Mouse (Mus musculus): ENCODE results near the gene Lrrc4b. TPM values are rescaled to one million over a fixed set of nuclear protein-coding genes. Genes with fewer than 3 reads are reported as not detected.

Lrrc4b gene
- polyA plus RNA-seq, 1 experiment from 2014 or later = 0.44 TPM

GRCm38 (mm10) chr7:44460067-44460466 lies 31.2 kb downstream of the Lrrc4b start:
- Histone ChIP-seq H3K4me3 (replicated peaks) (no peak overlapping the region), H3K4me2 (no peak overlapping the region), H3K4me1 (peaks cover 14% of the 10 kb centered on the region), H3K9me3 (replicated peaks) (no peaks in the 10 kb centered on the region; the same call in 1 of the 2 replicates), H3K27me3 (peaks cover 66% of the 10 kb centered on the region), H3K36me3 (no peaks in the 10 kb centered on the region), H3K27ac (no peak overlapping the region), H3K9ac (no peak overlapping the region)
- no peak for ATAC-seq (replicated peaks; ENCODE audit: low FRiP score)
- WGBS = 73% methylated on average over 6 of the region's 6 CpGs

GRCm38 (mm10) chr7:44460767-44461502 lies 32.1 kb downstream of the Lrrc4b start:
- Histone ChIP-seq H3K9me3 (replicated peaks) (no peaks in the 10 kb centered on the region; the same call in 1 of the 2 replicates), H3K27ac (no peak overlapping the region), H3K36me3 (no peaks in the 10 kb centered on the region), H3K27me3 (peaks cover 70% of the 10 kb centered on the region), H3K4me2 (no peak overlapping the region), H3K4me1 (peaks cover 14% of the 10 kb centered on the region), H3K9ac (no peak overlapping the region), H3K4me3 (replicated peaks) (no peak overlapping the region)
- no peak for ATAC-seq (replicated peaks; ENCODE audit: low FRiP score)
- WGBS = 73% methylated on average over 31 of the region's 31 CpGs

- peaks cover 70% of the 10 kb centered on the region for H3K27me3 ChIP-seq
- 51% methylated on average over 57 of the region's 57 CpGs for WGBS
- no peaks in the 10 kb centered on the region; the same call in 1 of the 2 replicates for H3K9me3 ChIP-seq (replicated peaks)
- peaks cover 14% of the 10 kb centered on the region for H3K4me1 ChIP-seq
- no peaks in the 10 kb centered on the region for H3K36me3 ChIP-seq
- no peak overlapping the region for H3K27ac ChIP-seq
- H3K9ac ChIP-seq = no peak overlapping the region
- no peak for ATAC-seq (replicated peaks; ENCODE audit: low FRiP score)
- H3K4me3 ChIP-seq (replicated peaks) = peak overlapping the region; percentile 38; the same call in 1 of the 2 replicates
- peak overlapping the region; percentile 69 for H3K4me2 ChIP-seq
Observed at GRCm38 (mm10) chr7:44461503-44462217, 32.8 kb downstream of the Lrrc4b start.

GRCm38 (mm10) chr7:44462218-44463055 lies 33.6 kb downstream of the Lrrc4b start:
- ATAC-seq (replicated peaks; ENCODE audit: low FRiP score) = no peak
- no peak overlapping the region for H3K27ac ChIP-seq
- peak overlapping the region; percentile 38 for H3K4me3 ChIP-seq (replicated peaks)
- H3K36me3 ChIP-seq = no peaks in the 10 kb centered on the region
- peak overlapping the region; percentile 69 for H3K4me2 ChIP-seq
- no peaks in the 10 kb centered on the region; the same call in 1 of the 2 replicates for H3K9me3 ChIP-seq (replicated peaks)
- 14% methylated on average over 77 of the region's 77 CpGs for WGBS
- H3K27me3 ChIP-seq = peaks cover 70% of the 10 kb centered on the region
- peaks cover 20% of the 10 kb centered on the region for H3K4me1 ChIP-seq
- no peak overlapping the region for H3K9ac ChIP-seq

- H3K4me2 ChIP-seq = peak overlapping the region; percentile 69
- no peak overlapping the region for H3K9ac ChIP-seq
- H3K27ac ChIP-seq = no peak overlapping the region
- peaks cover 21% of the 10 kb centered on the region for H3K4me1 ChIP-seq
- no peaks in the 10 kb centered on the region; the same call in 1 of the 2 replicates for H3K9me3 ChIP-seq (replicated peaks)
- H3K27me3 ChIP-seq = peaks cover 70% of the 10 kb centered on the region
- WGBS = 17% methylated on average over 8 of the region's 8 CpGs
- ATAC-seq (replicated peaks; ENCODE audit: low FRiP score) = no peak
- no peaks in the 10 kb centered on the region for H3K36me3 ChIP-seq
- H3K4me3 ChIP-seq (replicated peaks) = no peak overlapping the region
Observed at GRCm38 (mm10) chr7:44463056-44463425, 34.2 kb downstream of the Lrrc4b start.

- H3K4me3 ChIP-seq (replicated peaks) = no peak overlapping the region
- H3K4me1 ChIP-seq = peaks cover 27% of the 10 kb centered on the region
- WGBS = 81% methylated on average over 10 of the region's 10 CpGs
- no peak overlapping the region for H3K9ac ChIP-seq
- H3K9me3 ChIP-seq (replicated peaks) = no peaks in the 10 kb centered on the region; the same call in 1 of the 2 replicates
- no peak overlapping the region for H3K27ac ChIP-seq
- no peak for ATAC-seq (replicated peaks; ENCODE audit: low FRiP score)
- H3K36me3 ChIP-seq = no peaks in the 10 kb centered on the region
- no peak overlapping the region for H3K4me2 ChIP-seq
- peaks cover 67% of the 10 kb centered on the region for H3K27me3 ChIP-seq
Observed at GRCm38 (mm10) chr7:44463556-44464225, 34.9 kb downstream of the Lrrc4b start.

GRCm38 (mm10) chr7:44464511-44464910 lies 35.7 kb downstream of the Lrrc4b start:
- H3K36me3 ChIP-seq = no peaks in the 10 kb centered on the region
- H3K4me2 ChIP-seq = no peak overlapping the region
- no peak overlapping the region for H3K27ac ChIP-seq
- 30% methylated on average over 4 of the region's 4 CpGs for WGBS
- H3K27me3 ChIP-seq = peaks cover 59% of the 10 kb centered on the region
- no peak for ATAC-seq (replicated peaks; ENCODE audit: low FRiP score)
- H3K4me1 ChIP-seq = peaks cover 32% of the 10 kb centered on the region
- H3K4me3 ChIP-seq (replicated peaks) = no peak overlapping the region
- no peak overlapping the region for H3K9ac ChIP-seq
- H3K9me3 ChIP-seq (replicated peaks) = no peaks in the 10 kb centered on the region

GRCm38 (mm10) chr7:44465111-44465510 lies 36.3 kb downstream of the Lrrc4b start, which contains the start of gene Aspdh:
TSS of gene Aspdh (plus strand) at chr7:44465391.
- Histone ChIP-seq H3K9ac (no peak within 1 kb of the TSS), H3K27me3 (peaks cover 53% of the 10 kb centered on the region), H3K27ac (no peak within 1 kb of the TSS), H3K4me2 (no peak within 1 kb of the TSS), H3K4me3 (replicated peaks) (no peak within 1 kb of the TSS), H3K4me1 (peaks cover 32% of the 10 kb centered on the region), H3K9me3 (replicated peaks) (no peaks in the 10 kb centered on the region), H3K36me3 (no peaks in the 10 kb centered on the region)
- ATAC-seq (replicated peaks; ENCODE audit: low FRiP score) = no peak
- 64% methylated on average over 2 of the region's 2 CpGs for WGBS

GRCm38 (mm10) chr7:44466006-44466887 lies 37.4 kb downstream of the Lrrc4b start:
- Histone ChIP-seq H3K9me3 (replicated peaks) (no peaks in the 10 kb centered on the region), H3K4me1 (peaks cover 34% of the 10 kb centered on the region), H3K27me3 (peaks cover 42% of the 10 kb centered on the region), H3K27ac (no peak overlapping the region), H3K4me2 (no peak overlapping the region), H3K36me3 (0 out of 2 replicates have a peak, but pooled peaks cover 4% of the 10 kb centered on the region), H3K4me3 (replicated peaks) (no peak overlapping the region), H3K9ac (no peak overlapping the region)
- WGBS = 76% methylated on average over 10 of the region's 10 CpGs
- ATAC-seq (replicated peaks; ENCODE audit: low FRiP score) = no peak

GRCm38 (mm10) chr7:44466888-44467311 lies 38.1 kb downstream of the Lrrc4b start:
- Histone ChIP-seq H3K27ac (no peak overlapping the region), H3K4me3 (replicated peaks) (peak overlapping the region; percentile 63), H3K36me3 (0 out of 2 replicates have a peak, but pooled peaks cover 4% of the 10 kb centered on the region), H3K9ac (no peak overlapping the region), H3K4me1 (peaks cover 34% of the 10 kb centered on the region), H3K9me3 (replicated peaks) (no peaks in the 10 kb centered on the region), H3K4me2 (peak overlapping the region; percentile 62), H3K27me3 (peaks cover 35% of the 10 kb centered on the region)
- WGBS = 85% methylated on average over 16 of the region's 16 CpGs
- no peak for ATAC-seq (replicated peaks; ENCODE audit: low FRiP score)
